Mouse (Mus musculus) thymus, postnatal 14 days (tissue): ENCODE measurements around the gene Them7.

ENCODE experiments used
- DNase-seq: peaks from one replicate; pipeline ENCODE4 v3.0.0; 2021

The Them7 gene

GRCm38 (mm10) chr2:105418629-105419227, 194.6 kb downstream of the Them7 start:
- DNase-seq: no peak

DNA sequence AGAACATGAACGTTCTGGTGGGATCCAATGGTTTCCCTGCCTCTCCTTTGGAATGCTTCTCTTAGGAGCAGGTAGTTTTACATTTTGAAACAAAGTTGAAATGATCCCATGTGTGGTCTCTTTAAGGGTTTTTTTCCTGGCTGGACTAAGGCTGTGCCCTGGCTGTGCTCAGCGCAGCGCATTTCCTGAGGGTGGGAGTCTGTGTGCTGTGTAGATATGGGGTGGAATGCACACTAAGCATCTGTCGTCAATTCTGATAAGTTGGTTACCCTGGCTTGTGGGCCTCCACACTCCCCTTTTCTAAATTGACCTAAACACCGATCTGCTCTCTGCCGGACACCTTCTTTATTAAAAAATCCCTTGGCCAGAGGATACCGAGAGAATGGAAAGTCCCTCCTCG, 203.3 kb downstream of the Them7 start:
- no peak for DNase-seq

GRCm38 (mm10) chr2:105428029-105428428, 203.9 kb downstream of the Them7 start:
- peak; percentile 56 for DNase-seq

DNA sequence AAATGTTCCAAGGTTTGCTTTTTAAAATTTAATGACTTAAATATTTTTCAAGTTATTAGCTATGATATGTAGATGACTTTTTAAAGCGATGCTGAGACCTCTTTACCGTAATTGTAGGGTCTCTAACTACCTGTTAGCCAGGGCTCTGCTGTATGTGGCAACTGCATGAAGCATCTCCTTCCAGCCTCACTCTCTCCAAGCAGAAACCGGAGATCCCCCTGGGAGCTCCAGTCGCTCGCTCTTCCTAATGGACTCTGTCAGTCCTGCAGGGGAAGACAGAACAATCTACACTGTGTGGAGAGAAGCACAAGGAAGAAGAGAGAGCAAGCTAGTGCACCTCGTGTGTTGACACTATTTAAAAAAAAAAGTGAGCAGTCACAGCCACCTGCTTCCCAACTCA, 204.3 kb downstream of the Them7 start:
- DNase-seq: no peak
